Mouse (Mus musculus): ENCODE results near the gene Gpr83.

DNA sequence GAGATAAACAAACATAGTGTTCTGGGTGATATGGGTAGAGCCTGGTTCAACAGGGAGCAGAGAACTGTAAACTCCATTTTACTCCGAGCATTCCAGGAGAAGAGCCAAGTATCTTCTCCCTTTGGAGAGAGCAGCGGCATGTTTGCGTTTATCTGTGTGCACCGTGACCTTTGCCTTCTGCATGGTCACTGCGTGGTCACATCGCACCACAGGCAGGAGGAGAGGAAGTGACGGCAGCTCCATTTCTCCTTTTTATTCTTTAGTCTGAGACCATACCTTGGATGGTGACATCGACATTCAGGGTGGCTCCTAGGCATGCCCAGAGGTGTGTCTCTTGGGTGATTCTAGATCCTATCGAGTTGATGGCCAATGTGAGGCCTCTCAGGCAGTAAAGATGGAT lies 33.4 kb downstream of the Gpr83 start:
- no peak for TF ChIP-seq FLI1 (IDR thresholded peaks at IDR 0.05; ENCODE audit: low read length)
- TF ChIP-seq GATA1 (IDR thresholded peaks at IDR 0.05; ENCODE audit: borderline replicate concordance, low read length), result no peak
